Mouse (Mus musculus): Measurements from ENCODE around the gene Slc19a2.

Gene Slc19a2

GRCm38 (mm10) chr1:164251438-164251837, 2.6 kb downstream of the Slc19a2 start:
- DNase-seq (ENCODE audit: low spot score in 2 of 2), result no peak

DNA sequence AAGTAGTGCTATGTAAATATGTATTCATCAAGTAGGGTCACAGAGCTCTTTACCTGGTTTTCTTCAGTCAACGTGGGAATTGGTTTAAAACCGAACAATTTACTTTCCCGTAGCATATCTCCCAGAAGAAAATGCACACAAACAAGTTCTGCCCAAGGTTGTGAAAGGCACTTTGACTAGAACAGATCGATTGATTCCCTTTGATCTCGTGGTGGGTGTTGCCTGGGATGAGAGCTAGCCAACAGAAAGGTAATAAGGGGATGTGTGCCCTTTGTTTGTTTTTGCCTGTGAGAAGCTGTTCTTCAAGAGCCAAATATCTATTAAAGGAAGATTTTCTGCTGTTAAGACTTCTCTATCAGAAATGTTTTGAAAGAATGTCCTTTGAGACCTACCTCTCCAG, 3.7 kb downstream of the Slc19a2 start:
- DNase-seq (ENCODE audit: low spot score in 2 of 2), result no peak

DNA sequence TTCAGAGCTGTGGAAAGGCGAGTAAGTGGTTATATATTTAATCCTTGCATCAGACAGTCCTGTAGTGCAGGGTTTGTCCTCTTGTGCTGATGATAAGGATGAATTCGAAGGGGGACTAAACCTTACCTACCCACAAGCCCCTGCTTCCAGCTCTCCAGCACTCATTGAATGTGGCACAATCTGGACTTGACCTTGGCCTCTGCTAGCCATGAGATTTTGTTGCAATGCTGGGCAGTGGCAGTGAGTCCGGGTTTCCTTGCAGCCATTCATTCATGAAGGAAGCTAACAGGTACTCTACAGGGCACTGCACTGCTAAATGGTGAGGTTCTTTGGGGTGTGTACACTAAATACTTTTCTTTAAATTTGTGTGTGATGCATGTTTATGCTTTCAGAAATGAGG, 6.0 kb downstream of the Slc19a2 start:
- DNase-seq (ENCODE audit: low spot score in 2 of 2), result no peak

- DNase-seq (ENCODE audit: low spot score in 2 of 2), result no peak
These were observed 11.6 kb downstream of the Slc19a2 start for GRCm38 (mm10) chr1:164260171-164261028.

DNA sequence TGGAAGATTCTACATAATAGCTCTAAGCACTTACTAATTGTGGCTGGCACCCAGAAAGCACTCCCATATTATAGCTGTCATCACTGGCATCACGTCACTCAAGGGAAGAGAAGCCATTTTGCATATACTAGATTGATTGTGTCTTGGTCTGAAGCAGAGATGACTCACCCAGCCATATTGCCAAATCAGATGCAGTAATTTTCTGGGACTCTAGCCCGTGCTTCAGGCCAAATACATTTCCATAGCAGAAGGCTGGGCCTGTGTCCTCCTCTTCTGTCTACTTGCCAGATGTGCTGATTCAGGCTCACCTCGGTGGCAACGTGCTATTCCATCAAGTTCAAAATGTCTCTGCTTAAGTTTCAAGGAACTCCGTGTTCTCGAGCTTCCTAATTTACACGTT, 12.7 kb downstream of the Slc19a2 start:
- DNase-seq (ENCODE audit: low spot score in 2 of 2), result peak in 1 of 2 experiments; percentile 19

DNA sequence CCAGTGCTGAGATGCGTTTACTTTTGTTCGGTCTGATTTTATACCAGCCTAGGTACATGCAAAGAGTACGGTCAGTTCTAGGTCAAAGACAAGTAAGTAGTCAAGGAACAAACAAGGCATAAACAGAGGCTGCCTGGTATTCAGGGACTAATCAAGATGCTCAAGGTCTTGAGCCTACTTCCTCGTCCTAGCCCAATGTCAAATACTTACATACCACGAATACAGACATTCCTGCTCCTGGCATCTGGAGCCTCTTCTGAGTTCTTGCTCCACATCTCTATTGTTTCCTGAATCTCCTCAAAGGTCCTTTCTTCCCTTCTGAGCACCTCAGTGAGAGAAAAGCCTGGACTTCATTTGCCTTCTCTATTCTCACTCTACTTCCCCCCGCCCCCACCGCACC, 22.1 kb downstream of the Slc19a2 start:
- DNase-seq (ENCODE audit: low spot score in 2 of 2), result no peak

DNA sequence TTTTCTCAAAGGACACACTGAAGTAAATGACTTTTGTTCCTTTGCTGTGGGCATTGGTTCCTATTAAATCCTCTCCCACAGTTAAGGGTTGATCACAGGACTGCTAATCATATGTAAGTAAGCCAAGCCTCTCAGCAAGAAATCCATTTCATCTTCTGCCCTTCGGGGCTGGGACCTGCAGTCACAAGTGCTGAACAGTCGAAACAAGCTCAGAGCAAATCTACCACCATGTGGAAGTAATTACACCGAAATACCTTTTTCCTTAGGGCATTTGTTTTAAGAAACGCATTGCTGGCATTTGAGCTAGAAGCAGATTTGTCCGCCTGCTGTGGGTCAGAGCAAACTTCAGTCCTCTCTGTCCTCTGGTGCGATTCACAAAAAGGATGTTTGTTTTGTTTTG, 24.8 kb downstream of the Slc19a2 start:
- DNase-seq (ENCODE audit: low spot score in 2 of 2), result no peak

DNA sequence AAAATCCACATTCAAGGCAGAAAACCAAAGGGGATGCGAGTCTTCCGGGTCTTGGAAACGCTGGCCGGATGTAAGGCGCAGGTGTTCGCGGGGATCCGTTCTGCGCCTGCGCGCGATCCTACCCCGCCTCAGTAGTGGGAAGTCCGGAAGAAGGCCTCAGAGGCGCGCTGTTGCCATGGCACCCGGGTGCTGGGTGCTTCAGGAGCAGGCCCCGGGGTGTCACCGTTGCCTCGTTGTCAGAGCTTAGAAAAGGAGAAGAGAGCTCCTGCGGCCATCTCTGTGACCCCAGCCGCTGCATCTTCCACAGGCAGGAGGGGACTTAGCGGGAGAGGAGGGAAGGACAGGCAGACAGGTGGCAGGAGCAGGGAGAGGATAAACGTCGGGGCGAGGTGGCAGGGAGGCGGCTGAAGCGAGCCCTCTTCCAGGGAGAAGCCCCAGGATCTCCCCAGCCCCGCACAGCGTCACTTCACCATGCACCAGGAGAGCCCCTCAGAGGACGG, 26.7 kb downstream of the Slc19a2 start, which contains the start of gene Ccdc181:
Gene Ccdc181 (plus strand): TSS at position 131 of the 500 bp plus-strand sequence.
- DNase-seq (ENCODE audit: low spot score in 2 of 2), result peak; percentile 88 to 89

DNA sequence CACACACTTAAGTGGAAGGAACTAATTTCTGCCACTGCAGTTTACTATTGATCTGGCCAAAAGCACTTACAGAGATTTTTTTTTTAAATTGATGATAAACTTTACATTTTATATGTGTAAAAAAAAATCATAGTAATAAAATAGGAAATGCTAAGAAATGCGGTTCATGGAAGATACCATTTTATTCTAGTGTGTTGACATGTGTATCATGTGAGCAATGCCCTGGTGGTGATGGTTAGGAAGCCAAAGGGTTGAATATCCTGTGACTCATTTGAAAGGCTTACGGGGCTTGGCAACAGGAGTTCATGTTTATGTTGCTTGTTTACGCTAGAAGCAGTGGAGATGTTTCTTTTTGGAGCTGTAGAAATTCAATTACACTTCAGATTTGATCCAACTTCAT, 27.7 kb downstream of the Slc19a2 start:
- DNase-seq (ENCODE audit: low spot score in 2 of 2), result no peak

- no peak for DNase-seq (ENCODE audit: low spot score in 2 of 2)
These were observed 30.5 kb downstream of the Slc19a2 start for GRCm38 (mm10) chr1:164279332-164279731.

- no peak for DNase-seq (ENCODE audit: low spot score in 2 of 2)
These were observed 35.2 kb downstream of the Slc19a2 start for GRCm38 (mm10) chr1:164284007-164284406.

- DNase-seq (ENCODE audit: low spot score in 2 of 2), result no peak
These were observed 38.6 kb downstream of the Slc19a2 start for GRCm38 (mm10) chr1:164287406-164287805.

DNA sequence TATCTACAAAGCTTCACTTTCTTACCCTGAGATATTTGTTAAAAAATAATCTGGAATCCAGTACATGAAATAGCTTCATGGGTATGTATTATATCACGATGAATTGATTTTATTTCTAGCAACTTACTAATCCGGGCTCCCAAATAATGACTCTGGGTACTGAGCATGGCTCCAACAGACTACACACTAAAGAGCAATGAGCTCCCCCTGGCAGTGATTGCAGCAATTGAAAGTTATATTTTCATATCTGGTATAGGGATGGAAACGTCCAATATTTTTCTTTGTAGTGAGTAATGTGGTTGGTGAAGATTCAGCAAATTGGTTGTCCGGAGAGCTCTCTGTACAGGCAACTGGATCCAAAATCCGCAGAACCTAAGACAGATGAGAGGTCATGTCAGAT, 43.2 kb downstream of the Slc19a2 start:
- DNase-seq (ENCODE audit: low spot score in 2 of 2), result no peak

DNA sequence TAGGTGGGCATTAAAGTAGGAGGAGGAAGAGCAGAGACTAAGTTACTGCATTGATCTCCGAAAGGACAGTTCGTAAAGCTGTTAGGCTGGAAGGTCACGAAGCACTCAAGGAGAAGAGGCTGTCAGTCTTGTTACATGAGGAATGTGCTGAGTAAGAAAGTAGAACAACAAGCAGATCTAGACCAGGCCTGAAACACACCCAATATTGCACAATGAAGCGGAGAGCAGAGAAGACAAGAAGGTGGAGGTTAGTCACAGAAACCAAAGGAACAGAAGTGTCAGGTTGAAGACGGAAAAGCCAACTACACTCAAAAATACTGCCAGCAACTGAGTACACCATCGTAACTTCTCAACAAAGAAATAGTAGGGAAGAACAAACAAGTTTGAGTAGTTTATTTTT, 45.2 kb downstream of the Slc19a2 start:
- DNase-seq (ENCODE audit: low spot score in 2 of 2), result no peak

GRCm38 (mm10) chr1:164296473-164296872, 47.6 kb downstream of the Slc19a2 start:
- DNase-seq (ENCODE audit: low spot score in 2 of 2), result no peak

- DNase-seq (ENCODE audit: low spot score in 2 of 2), result no peak
These were observed 53.1 kb downstream of the Slc19a2 start for GRCm38 (mm10) chr1:164301949-164302348.

DNA sequence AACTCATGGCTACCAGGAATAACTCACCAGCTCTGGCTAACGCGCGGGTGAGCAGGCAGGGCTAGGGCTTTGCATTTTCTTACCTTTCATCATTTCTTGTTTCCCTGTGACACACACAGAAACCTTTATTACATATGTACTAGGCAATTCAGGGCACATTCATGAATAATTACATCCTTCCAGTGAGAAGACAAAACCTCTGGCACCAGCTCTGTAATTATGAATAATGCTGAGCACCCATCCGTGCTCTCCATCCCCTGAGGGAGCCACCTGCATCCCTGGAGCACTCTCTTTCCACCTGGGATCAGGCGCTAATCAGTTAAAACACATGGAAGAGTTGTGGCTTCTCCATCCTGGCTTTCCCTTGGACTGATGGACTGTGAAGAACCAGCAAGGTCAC, 55.0 kb downstream of the Slc19a2 start, which contains the start of gene Nme7:
Gene Nme7 (plus strand): TSS at position 301 of the 400 bp plus-strand sequence.
- DNase-seq (ENCODE audit: low spot score in 2 of 2), result no peak

GRCm38 (mm10) chr1:164307124-164307751, 58.4 kb downstream of the Slc19a2 start, which contains the start of gene Blzf1:
Gene Blzf1 (minus strand): TSS chr1:164307489.
- DNase-seq (ENCODE audit: low spot score in 2 of 2), result peak; percentile 87 to 95

DNA sequence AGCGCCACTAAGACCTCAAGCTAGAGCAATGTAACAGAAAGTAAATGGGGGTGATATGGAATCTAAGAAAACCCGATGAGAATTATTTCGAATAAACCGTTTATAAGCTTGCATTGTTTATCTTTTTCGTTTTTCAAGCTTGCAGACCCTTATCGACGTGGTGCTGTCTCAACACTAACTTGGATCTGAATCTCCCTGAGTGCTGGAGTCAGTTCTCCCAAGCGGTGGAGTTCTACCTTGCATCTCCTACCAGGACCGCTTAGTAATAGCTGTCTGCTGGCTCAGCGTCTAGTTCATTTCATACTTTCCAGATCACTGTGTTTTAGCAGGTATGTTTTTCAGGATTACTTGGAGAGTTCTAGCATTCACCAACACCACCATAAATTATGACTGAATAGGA, 59.1 kb downstream of the Slc19a2 start:
- no peak for DNase-seq (ENCODE audit: low spot score in 2 of 2)

DNA sequence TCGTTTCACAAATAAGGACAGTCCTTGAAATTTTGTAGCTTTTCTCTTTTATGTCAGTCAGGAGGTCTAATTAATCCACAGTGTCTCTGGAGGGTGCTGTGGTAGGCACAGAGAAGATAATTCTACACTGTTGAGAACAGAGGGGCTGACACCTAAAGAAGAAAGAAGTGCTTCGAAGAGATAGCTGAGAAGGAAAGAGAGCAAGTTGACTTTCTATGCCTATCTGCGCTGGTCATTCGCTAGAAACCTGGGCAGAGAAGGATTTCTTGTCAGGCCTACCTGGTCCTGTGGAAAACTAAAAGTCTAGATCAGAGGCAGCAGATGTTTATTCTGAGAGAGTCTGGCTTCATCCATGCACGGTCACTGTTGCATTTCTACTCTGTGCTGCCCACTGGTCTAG, 65.2 kb downstream of the Slc19a2 start:
- DNase-seq (ENCODE audit: low spot score in 2 of 2), result no peak

Data from urinary bladder, adult 18-20 months (tissue).